Mouse (Mus musculus) brain, embryonic 14.5 days (tissue): ENCODE results near the gene Blm.

Experiments used
- CTCF ChIP-seq: fragments of 200-500 bp; IDR thresholded peaks from 2 replicates; pipeline ENCODE4 v1.5.1; 2012; ENCODE audit warnings: inconsistent platforms, mild to moderate bottlenecking, moderate library complexity, borderline replicate concordance; ENCODE audit not compliant: insufficient read depth, insufficient read length; ENCODE audit errors: extremely low read depth
- POLR2A ChIP-seq: fragments of 200-500 bp; IDR thresholded peaks from 2 replicates; pipeline ENCODE4 v1.6.1; 2012; ENCODE audit warnings: mild to moderate bottlenecking, inconsistent platforms, borderline replicate concordance; ENCODE audit not compliant: poor library complexity, insufficient read depth, insufficient read length, severe bottlenecking; ENCODE audit errors: extremely low read depth

GRCm38 (mm10) chr7:80460892-80461291 is 74.0 kb downstream of the Blm start:
- TF ChIP-seq CTCF (no peak), POLR2A (no peak)
